Mouse (Mus musculus): ENCODE data around the gene Slc9a4.

DNA sequence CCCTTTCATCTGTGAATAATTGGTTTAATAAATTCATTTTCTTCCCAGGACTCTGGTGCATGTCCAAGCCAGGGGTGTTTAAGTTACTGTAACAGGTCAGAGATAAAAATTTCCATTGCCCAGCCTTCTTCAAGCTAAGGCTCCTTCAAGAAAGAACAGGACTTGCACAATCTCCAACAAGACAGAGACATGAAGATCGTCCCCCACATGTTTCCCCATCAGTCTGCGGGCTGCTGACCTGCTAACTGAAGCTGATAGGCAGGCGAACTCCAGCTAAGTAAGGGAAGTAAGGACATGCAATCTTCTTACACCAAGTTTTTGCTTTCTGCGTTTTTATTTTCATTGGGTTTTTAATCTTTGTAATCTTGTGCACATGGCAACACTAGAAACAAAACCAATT, 54.7 kb downstream of the Slc9a4 start:
- TF ChIP-seq CTCF (IDR thresholded peaks at IDR 0.05; ENCODE audit: low read depth) (no peak), EP300 (optimal IDR thresholded peaks at IDR 0.05) (no peak)
